ENCODE assay signal across 18 mouse cellular contexts in the genomic region with DNA sequence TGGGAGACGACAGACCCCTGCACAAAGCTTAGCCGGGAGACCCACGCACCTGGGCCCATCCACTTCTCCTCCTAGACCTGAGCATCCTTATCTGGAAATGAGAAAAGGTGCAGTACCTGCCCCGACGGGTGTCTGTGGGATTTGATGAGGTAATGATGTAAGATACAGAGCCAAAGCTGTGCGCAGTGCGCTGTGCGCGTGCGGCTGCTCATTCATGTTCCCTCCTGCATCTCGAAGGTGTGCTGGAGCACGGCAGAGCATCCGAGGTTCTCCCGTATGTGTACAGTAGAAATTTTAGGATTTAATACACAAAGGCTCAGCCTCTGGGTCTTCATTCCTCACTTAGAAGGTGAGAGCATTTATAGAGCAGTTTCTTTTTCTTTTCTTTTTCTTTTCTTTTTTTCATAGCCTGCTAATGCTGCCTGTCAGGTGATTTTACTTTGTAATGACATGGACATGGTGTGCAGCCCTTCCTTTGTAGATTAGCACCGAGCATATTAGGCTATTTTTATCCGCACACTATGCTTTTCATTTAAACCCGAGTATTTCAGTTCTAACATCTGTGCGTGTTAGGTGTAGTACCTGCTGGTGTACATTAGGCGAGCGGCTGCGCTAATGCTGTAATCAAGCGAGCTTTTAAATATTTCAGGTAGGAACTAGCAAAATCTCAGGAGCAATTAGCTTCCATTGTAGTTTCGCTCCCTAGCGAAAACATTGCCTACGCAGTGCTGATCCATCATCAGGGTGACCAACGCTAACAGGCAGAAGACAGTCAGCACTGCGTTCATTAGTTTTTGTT.
A peak's percentile ranks its signal among the peaks of the same experiment; 100 is the strongest.
DNase-seq lines count a peak whose midpoint lies in the region; ATAC-seq and TF ChIP-seq lines count a peak whose summit lies in the region.
"Had no signal": no experiment of that assay in that cellular context is flagged by ENCODE, and none has a peak within 500 bp of the region (broad histone marks: within the 10 kb centered on the region; RNA-seq: fewer than 3 reads in every experiment).

No protein-coding gene starts in this region.

- peak; percentile 67 for ATAC-seq in forebrain, postnatal 0 days
- ATAC-seq in midbrain, embryonic 15.5 days (replicated peaks) = peak; percentile 45
- ATAC-seq: liver, postnatal 0 days had no signal

- 0 out of 2 replicates have a peak overlapping the region, but pooled peaks have one; percentile 18 for H3K9ac ChIP-seq in forebrain, postnatal 0 days
- H3K9ac ChIP-seq in midbrain, embryonic 15.5 days = no peak overlapping the region
- H3K9ac ChIP-seq: limb, embryonic 13.5 days; liver, postnatal 0 days had no signal

- 0 out of 2 replicates have a peak overlapping the region, but pooled peaks have one; percentile 13 for H3K4me2 ChIP-seq in forebrain, postnatal 0 days (ENCODE audit: low read depth)
- H3K4me2 ChIP-seq in midbrain, embryonic 15.5 days = no peak overlapping the region; the same call in 1 of the 2 replicates
- H3K4me2 ChIP-seq: limb, embryonic 13.5 days had no signal

- H3K4me3 ChIP-seq in forebrain, postnatal 0 days (ENCODE audit: low read depth, low read length) = no peak overlapping the region
- H3K4me3 ChIP-seq in midbrain, embryonic 15.5 days = no peak overlapping the region
- no peak overlapping the region for H3K4me3 ChIP-seq in gastrocnemius, adult 2 months
- H3K4me3 ChIP-seq: heart, embryonic 10.5 days; left cerebral cortex, adult 2 months; limb, embryonic 13.5 days; myocyte had no signal

- H3K27ac ChIP-seq in forebrain, postnatal 0 days (ENCODE audit: low read depth, low read length) = 0 out of 2 replicates have a peak overlapping the region, but pooled peaks have one; percentile 10
- peak overlapping the region; percentile 32 for H3K27ac ChIP-seq in midbrain, embryonic 15.5 days
- H3K27ac ChIP-seq in gastrocnemius, adult 2 months = no peak overlapping the region
- H3K27ac ChIP-seq: heart, embryonic 10.5 days; left cerebral cortex, adult 2 months; limb, embryonic 13.5 days; macrophage had no signal

- WGBS in forebrain, postnatal 0 days = 73% methylated on average over 27 of the region's 27 CpGs
- 75% methylated on average over 27 of the region's 27 CpGs for WGBS in midbrain, embryonic 15.5 days

- intact Hi-C loops in gastrocnemius, adult 2 months (cut with DNase I) = no loop called here

- H3K27me3 ChIP-seq in forebrain, postnatal 0 days (ENCODE audit: insufficient read depth, low read length) = no peaks in the 10 kb centered on the region
- H3K27me3 ChIP-seq in midbrain, embryonic 15.5 days (replicated peaks) = no peaks in the 10 kb centered on the region
- H3K27me3 ChIP-seq: limb, embryonic 13.5 days had no signal

- H3K36me3 ChIP-seq in forebrain, postnatal 0 days (ENCODE audit: insufficient read depth) = no peaks in the 10 kb centered on the region
- H3K36me3 ChIP-seq in midbrain, embryonic 15.5 days (replicated peaks) = no peaks in the 10 kb centered on the region
- H3K36me3 ChIP-seq: heart, embryonic 10.5 days; limb, embryonic 13.5 days had no signal

- TF ChIP-seq CTCF in forebrain, postnatal 0 days (IDR thresholded peaks at IDR 0.05; ENCODE audit: low read depth) = peak; percentile 30; the same call in 1 of the 2 replicates
- TF ChIP-seq CTCF in gastrocnemius, adult 2 months (IDR thresholded peaks at IDR 0.05) = no peak

- H3K4me1 ChIP-seq in forebrain, postnatal 0 days (ENCODE audit: insufficient read depth) = peaks cover 18% of the 10 kb centered on the region
- peaks cover 51% of the 10 kb centered on the region for H3K4me1 ChIP-seq in midbrain, embryonic 15.5 days

- DNase-seq in CD4-positive, CD25-positive, alpha-beta regulatory T cell, adult 2 months (ENCODE audit: low read depth, low spot score) = peak; percentile 40
- peak; percentile 37 for DNase-seq in ZHBTc4 (ENCODE audit: low read depth, low spot score)
- DNase-seq in forebrain, postnatal 0 days = peak; percentile 35
- DNase-seq in cerebellum, postnatal 10 days = no peak
- no peak for DNase-seq in gastrocnemius, adult 2 months
- DNase-seq in heart, adult 11 months = no peak
- DNase-seq: B cell, adult 2 months; cerebellum, adult 9-11 months; gastrocnemius, postnatal 10 days; kidney, adult 9 months; liver, postnatal 0 days; thymus, postnatal 36 days had no signal

- H3K9me3 ChIP-seq in forebrain, postnatal 0 days (ENCODE audit: low read length) = no peaks in the 10 kb centered on the region
- no peaks in the 10 kb centered on the region for H3K9me3 ChIP-seq in midbrain, embryonic 15.5 days
- H3K9me3 ChIP-seq: heart, embryonic 10.5 days; limb, embryonic 13.5 days had no signal

Comparison
In these comparisons a context has a peak if more than half of its experiments do, and no peak if none do; other contexts are left out.
1. DNase-seq: peak in CD4-positive, CD25-positive, alpha-beta regulatory T cell, adult 2 months (single experiment), ZHBTc4 (single experiment) and forebrain, postnatal 0 days (single experiment); none in cerebellum, postnatal 10 days (0 of 2), gastrocnemius, adult 2 months (single experiment) and heart, adult 11 months (single experiment).